Comparison of ENCODE assay signal across 9 mouse cellular contexts in genomic region chr6:128090985-128091832, GRCm38 (mm10). TPM values are rescaled to one million over a fixed set of nuclear protein-coding genes. Genes with fewer than 3 reads are reported as not detected.
A peak's percentile ranks its signal among the peaks of the same experiment; 100 is the strongest.
DNase-seq lines count a peak whose midpoint lies in the region; ATAC-seq lines count a peak whose summit lies in the region.
"Had no signal": no experiment of that assay in that cellular context is flagged by ENCODE, and none has a peak within 500 bp of the region (broad histone marks: within the 10 kb centered on the region; RNA-seq: fewer than 3 reads in every experiment).

No protein-coding gene starts in this region.

- 33% methylated on average over 6 of the region's 6 CpGs for whole genome bisulfite sequencing in embryonic facial prominence, embryonic 10.5 days
- 31% methylated on average over 6 of the region's 6 CpGs for WGBS in midbrain, embryonic 16.5 days

- no peaks in the 10 kb centered on the region for H3K27me3 ChIP-seq in embryonic facial prominence, embryonic 10.5 days (replicated peaks; ENCODE audit: low read depth, poor library complexity, severe bottlenecking)
- H3K27me3 ChIP-seq in midbrain, embryonic 16.5 days (ENCODE audit: control insufficient read depth, insufficient read depth, low read depth, low read length), result no peaks in the 10 kb centered on the region
- H3K27me3 ChIP-seq: Patski had no signal

- no peak overlapping the region for H3K4me3 ChIP-seq in embryonic facial prominence, embryonic 10.5 days
- no peak overlapping the region for H3K4me3 ChIP-seq in midbrain, embryonic 16.5 days (ENCODE audit: low read depth, low read length)

- no peak overlapping the region for H3K4me2 ChIP-seq in midbrain, embryonic 16.5 days (ENCODE audit: low read length)

- peak; percentile 63 for DNase-seq in adrenal gland, adult 2 months
- DNase-seq in adrenal gland, postnatal 4 days (ENCODE audit: low spot score in 2 of 2), result no peak
- peak; percentile 87 for DNase-seq in ZHBTc4 (ENCODE audit: low read depth, low spot score)
- DNase-seq in embryonic facial prominence, embryonic 10.5 days (ENCODE audit: low spot score), result peak; percentile 71
- peak; percentile 53 to 74 for DNase-seq in heart, postnatal 36 days
- peak; percentile 34 to 54 for DNase-seq in left cerebral cortex, postnatal 36 days (ENCODE audit: low spot score in 2 of 2)
- peak; percentile 46 for DNase-seq in thymus, postnatal 25 days

- no peaks in the 10 kb centered on the region for H3K9me3 ChIP-seq in embryonic facial prominence, embryonic 10.5 days
- H3K9me3 ChIP-seq in midbrain, embryonic 16.5 days (replicated peaks; ENCODE audit: control insufficient read depth, low read length, poor library complexity, severe bottlenecking), result no peaks in the 10 kb centered on the region

- peak; percentile 58 for ATAC-seq in midbrain, embryonic 16.5 days
- ATAC-seq: Patski had no signal

- H3K4me1 ChIP-seq in embryonic facial prominence, embryonic 10.5 days, result peaks cover 82% of the 10 kb centered on the region
- peaks cover 14% of the 10 kb centered on the region for H3K4me1 ChIP-seq in midbrain, embryonic 16.5 days (ENCODE audit: control insufficient read depth, insufficient read depth, low read length)

- peak overlapping the region; percentile 87 for H3K27ac ChIP-seq in embryonic facial prominence, embryonic 10.5 days (replicated peaks)
- H3K27ac ChIP-seq in midbrain, embryonic 16.5 days (ENCODE audit: low read length), result no peak overlapping the region

- no peak overlapping the region for H3K9ac ChIP-seq in midbrain, embryonic 16.5 days (ENCODE audit: low read depth, low read length)

- no peaks in the 10 kb centered on the region for H3K36me3 ChIP-seq in embryonic facial prominence, embryonic 10.5 days (replicated peaks)
- H3K36me3 ChIP-seq in midbrain, embryonic 16.5 days (ENCODE audit: control insufficient read depth, insufficient read depth, low read length), result no peaks in the 10 kb centered on the region

- intact Hi-C loops in heart, postnatal 36 days (cut with DNase I), result loop anchor here (1.0 kb wide), 4 partner anchors 28 to 121 kb away; no protein-coding TSS in a partner anchor
- intact Hi-C loops in left cerebral cortex, postnatal 36 days (cut with DNase I), result loop anchor here (2.0 kb wide), 2 partner anchors 56 to 120 kb away; no protein-coding TSS in a partner anchor

RNA-seq across cellular contexts. Expression of gene Tspan9, which starts 52.2 kb away (rescaled TPM):
- 10 to 100 TPM; 47.8 to 66.5 TPM for total RNA-seq in adrenal gland, adult 2 months (2021)
- 38.7 and 44.7 TPM in 2 replicates for polyA plus RNA-seq in adrenal gland, adult 2 months (2012; rRNA removed)
- 10 to 100 TPM; 80.4 to 83.3 TPM for total RNA-seq in adrenal gland, postnatal 4 days (2021)
- 69.3 and 69.7 TPM in 2 replicates for polyA plus RNA-seq in embryonic facial prominence, embryonic 10.5 days (2016; fragmentation: Nextera tagmentation; extraction: Ambion mirVana)
- 100 to 1,000 TPM in 1 of 2 experiments, 10 to 100 TPM in 1; 80.9 to 113 TPM for total RNA-seq in heart, postnatal 36 days (2021)
- total RNA-seq in left cerebral cortex, postnatal 36 days (2021), result 10 to 100 TPM; 47.5 to 62.9 TPM
- 43.2 and 46.3 TPM in 2 replicates for polyA plus RNA-seq in midbrain, embryonic 16.5 days (2015; fragmentation: Nextera tagmentation; extraction: Ambion mirVana)

Comparison
In these comparisons a context has a peak if more than half of its experiments do, and no peak if none do; other contexts are left out.
1. DNase-seq: peak in adrenal gland, adult 2 months (single experiment), ZHBTc4 (single experiment), embryonic facial prominence, embryonic 10.5 days (single experiment), heart, postnatal 36 days (2 of 2), left cerebral cortex, postnatal 36 days (2 of 2) and thymus, postnatal 25 days (single experiment); none in adrenal gland, postnatal 4 days (0 of 2).